Mouse (Mus musculus) megakaryocyte-erythroid progenitor cell, adult 5-6 weeks (primary cell): ENCODE data around the gene Olfr593. TPM values are rescaled to one million over a fixed set of nuclear protein-coding genes. Genes with fewer than 3 reads are reported as not detected.
"Not testable (repeated sequence)": the region's sequence is repeated elsewhere in the genome, so short reads cannot be mapped to it uniquely, and the experiment has no call there.

Source experiments
- ATAC-seq: replicated peaks from 2 replicates; pipeline ENCODE4 v1.8.0; 2016; ENCODE audit warnings: mild to moderate bottlenecking, inconsistent platforms; ENCODE audit not compliant: severe bottlenecking, poor library complexity, low FRiP score, low TSS enrichment
- total RNA-seq, 2 experiments: library from RNA; stranded (forward) in 1 of 2; stranded (reverse) in 1 of 2; fragments of 200-1000, 215-1000 nt in 1 of 2; fragments of >200 nt in 1 of 2; fragmentation: Nextera tagmentation in 1 of 2; gene quantifications; 2 replicates each; pipeline ENCODE4 v1.2.3; 2014 to 2017

Olfr593 gene
- total RNA-seq (2014; fragmentation: Nextera tagmentation) = not detected in 2 replicates
- not detected in 2 replicates for total RNA-seq (2017)

DNA sequence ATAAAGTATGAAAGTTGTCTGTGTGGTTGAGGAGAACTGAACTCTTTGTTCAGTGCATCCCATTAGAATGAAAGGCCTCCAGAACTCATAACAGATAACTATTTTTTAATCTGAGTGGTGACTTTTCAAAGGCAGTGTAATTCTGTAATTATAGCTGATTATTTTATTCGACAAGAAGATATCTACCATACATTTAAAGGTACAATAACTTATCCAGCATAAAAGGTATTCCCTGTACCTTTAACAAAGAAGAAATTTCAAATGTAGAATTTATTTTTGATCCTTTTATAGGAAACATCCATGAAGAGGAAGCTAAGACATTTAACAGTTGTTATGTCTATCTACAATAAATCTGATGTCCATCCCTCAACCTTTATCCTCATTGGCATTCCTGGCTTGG lies at the start of gene Olfr593:
Gene Olfr593, plus strand, starts transcription at position 301 of the 400 bp plus-strand sequence.
- ATAC-seq = no peak

DNA sequence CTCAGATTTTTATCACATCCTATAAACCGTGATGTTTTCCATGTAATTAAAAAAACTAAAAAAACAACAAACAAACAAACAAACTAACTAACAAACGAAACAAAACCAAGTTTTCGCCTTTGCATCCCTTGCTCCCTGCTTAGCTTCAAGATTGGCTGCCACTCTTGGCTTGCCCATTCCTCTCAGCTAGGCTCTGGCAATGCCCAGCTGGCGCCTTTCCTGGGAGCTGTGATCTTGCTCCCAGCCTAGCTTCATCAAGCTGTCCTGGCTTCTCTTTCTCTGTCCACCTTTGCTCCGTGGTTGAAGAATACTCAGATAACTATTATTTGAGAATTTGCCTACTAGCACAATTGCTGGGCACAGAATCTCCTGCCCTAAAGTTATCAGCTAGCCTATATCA lies 42.0 kb upstream of the Olfr593 start:
- ATAC-seq = no peak

DNA sequence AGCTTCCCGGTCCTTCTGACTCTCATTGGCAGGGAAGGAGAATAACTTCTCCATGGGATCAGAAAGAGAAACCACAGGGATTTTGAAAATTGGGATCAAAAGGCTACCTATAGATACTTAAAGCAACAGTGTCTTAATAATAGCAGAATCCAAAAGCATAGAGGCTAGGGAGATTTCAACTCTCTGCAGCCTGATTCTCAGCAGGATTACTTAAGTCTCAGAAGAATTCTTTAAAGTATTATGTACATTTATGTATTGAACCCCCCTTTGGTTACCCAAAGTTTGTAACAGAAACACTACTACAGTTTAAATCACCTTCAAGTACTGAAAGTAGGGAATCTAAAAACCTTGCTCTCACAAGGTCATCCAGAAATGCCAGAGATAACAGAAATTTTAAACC lies 33.4 kb upstream of the Olfr593 start, which contains the start of gene Olfr591:
Gene Olfr591, minus strand, starts transcription at position 101 of the 400 bp plus-strand sequence.
- ATAC-seq = no peak

DNA sequence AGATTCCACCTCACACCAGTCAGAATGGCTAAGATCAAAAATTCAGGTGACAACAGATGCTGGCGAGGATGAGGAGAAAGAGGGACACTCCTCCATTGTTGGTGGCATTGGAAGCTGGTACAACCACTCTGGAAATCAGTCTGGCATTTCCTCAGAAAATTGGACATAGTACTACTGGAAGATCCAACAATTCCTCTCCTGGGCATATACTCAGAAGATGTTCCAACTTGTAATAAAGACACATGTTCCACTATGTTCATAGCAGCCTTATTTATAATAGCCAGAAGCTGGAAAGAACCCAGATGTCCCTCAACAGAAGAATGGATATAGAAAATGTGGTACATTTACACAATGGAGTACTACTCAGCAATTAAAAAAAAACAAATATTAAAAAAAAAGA lies 27.2 kb upstream of the Olfr593 start, which contains the start of gene Olfr592:
Gene Olfr592, plus strand, starts transcription at position 301 of the 400 bp plus-strand sequence.
- ATAC-seq = not testable (repeated sequence)

DNA sequence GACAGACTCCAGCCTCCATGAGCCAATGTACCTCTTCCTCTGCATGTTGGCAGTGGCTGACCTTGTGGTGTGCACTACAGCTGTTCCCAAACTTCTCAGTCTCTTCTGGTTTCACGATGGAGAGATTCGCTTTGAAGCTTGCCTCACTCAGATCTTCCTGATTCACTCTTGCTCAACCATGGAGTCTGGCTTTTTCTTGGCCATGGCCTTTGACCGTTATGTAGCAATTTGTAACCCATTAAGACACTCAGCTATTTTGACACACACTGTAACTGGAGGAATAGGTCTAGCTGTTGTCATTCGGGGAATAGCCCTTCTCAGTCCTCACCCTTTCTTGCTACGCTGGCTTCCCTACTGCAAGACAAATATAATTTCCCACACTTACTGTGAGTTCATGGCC lies 388 bp downstream of the Olfr593 start:
- ATAC-seq = not testable (repeated sequence)

DNA sequence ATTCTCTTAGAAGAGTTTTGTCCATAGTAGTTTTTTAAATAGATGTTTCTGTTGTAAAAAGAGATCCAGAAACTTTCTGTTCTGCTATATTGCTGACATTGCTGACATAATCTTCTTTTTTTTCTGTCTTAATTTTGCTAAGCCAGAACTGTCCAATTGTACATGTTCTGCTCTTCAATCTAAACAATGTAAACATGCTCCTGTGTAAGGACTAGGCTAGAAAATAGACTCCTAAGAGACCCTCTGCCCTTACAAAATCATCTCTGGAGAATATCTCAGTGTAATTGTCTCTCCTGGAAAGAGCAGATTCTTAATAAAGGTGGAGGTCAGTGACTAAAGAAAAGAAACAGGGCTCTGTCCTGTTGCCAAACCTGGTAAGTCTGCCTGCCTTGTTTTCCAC lies 5.0 kb downstream of the Olfr593 start, which contains the start of gene Olfr594:
Gene Olfr594, plus strand, starts transcription at position 301 of the 400 bp plus-strand sequence.
- ATAC-seq = no peak

DNA sequence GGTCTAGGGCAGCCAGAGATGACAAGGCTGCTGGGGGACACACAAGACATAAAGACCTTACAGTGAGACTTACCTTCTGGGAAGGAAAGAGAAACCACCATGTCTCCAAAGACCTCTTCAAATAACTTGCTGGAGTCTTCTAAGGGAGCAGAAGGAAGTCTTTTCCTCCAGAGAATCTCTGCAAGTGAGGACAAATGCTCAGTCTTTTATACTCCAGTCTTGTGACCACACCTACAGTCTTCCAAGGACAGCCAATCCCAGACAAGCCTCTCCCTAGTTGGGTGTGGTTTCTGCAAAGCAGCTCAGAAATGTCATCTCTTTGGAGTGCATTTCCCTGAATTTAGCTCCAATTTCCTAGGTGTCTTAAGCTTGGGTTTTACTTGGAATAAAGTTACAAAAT lies 40.7 kb downstream of the Olfr593 start, which contains the start of gene Usp17ld:
Gene Usp17ld, minus strand, starts transcription at position 101 of the 400 bp plus-strand sequence.
- ATAC-seq = not testable (repeated sequence)

Other genes with a start within 250 kb of the Olfr593 start
- gene Olfr576, start 249.2 kb upstream of the Olfr593 start, total RNA-seq (2014; fragmentation: Nextera tagmentation) = not detected in 2 replicates
- gene Olfr576, start 249.2 kb upstream of the Olfr593 start, total RNA-seq (2017) = not detected in 2 replicates
- not detected in 2 replicates for gene Olfr577, start 235.9 kb upstream of the Olfr593 start, total RNA-seq (2014; fragmentation: Nextera tagmentation)
- gene Olfr577, start 235.9 kb upstream of the Olfr593 start, total RNA-seq (2017) = not detected in 2 replicates
- not detected in 2 replicates for gene Olfr578, start 222.5 kb upstream of the Olfr593 start, total RNA-seq (2014; fragmentation: Nextera tagmentation)
- gene Olfr578, start 222.5 kb upstream of the Olfr593 start, total RNA-seq (2017) = not detected in 2 replicates
- gene Olfr582, start 173.8 kb upstream of the Olfr593 start, total RNA-seq (2014; fragmentation: Nextera tagmentation) = not detected in 2 replicates
- gene Olfr582, start 173.8 kb upstream of the Olfr593 start, total RNA-seq (2017) = not detected in 2 replicates
- not detected in 2 replicates for gene Olfr583, start 160.6 kb upstream of the Olfr593 start, total RNA-seq (2014; fragmentation: Nextera tagmentation)
- not detected in 2 replicates for gene Olfr583, start 160.6 kb upstream of the Olfr593 start, total RNA-seq (2017)
- gene Olfr584, start 130.0 kb upstream of the Olfr593 start, total RNA-seq (2014; fragmentation: Nextera tagmentation) = not detected in 2 replicates
- not detected in 2 replicates for gene Olfr584, start 130.0 kb upstream of the Olfr593 start, total RNA-seq (2017)
- not detected in 2 replicates for gene Olfr585, start 114.1 kb upstream of the Olfr593 start, total RNA-seq (2014; fragmentation: Nextera tagmentation)
- not detected in 2 replicates for gene Olfr585, start 114.1 kb upstream of the Olfr593 start, total RNA-seq (2017)
- not detected in 2 replicates for gene Olfr586, start 86.2 kb upstream of the Olfr593 start, total RNA-seq (2014; fragmentation: Nextera tagmentation)
- not detected in 2 replicates for gene Olfr586, start 86.2 kb upstream of the Olfr593 start, total RNA-seq (2017)
- gene Olfr588-ps1, start 71.0 kb upstream of the Olfr593 start, total RNA-seq (2014; fragmentation: Nextera tagmentation) = not detected in 2 replicates
- gene Olfr588-ps1, start 71.0 kb upstream of the Olfr593 start, total RNA-seq (2017) = not detected in 2 replicates
- not detected in 2 replicates for gene Olfr589, start 55.5 kb upstream of the Olfr593 start, total RNA-seq (2014; fragmentation: Nextera tagmentation)
- not detected in 2 replicates for gene Olfr589, start 55.5 kb upstream of the Olfr593 start, total RNA-seq (2017)
- not detected in 2 replicates for gene Olfr591, start 33.5 kb upstream of the Olfr593 start, total RNA-seq (2014; fragmentation: Nextera tagmentation)
- not detected in 2 replicates for gene Olfr591, start 33.5 kb upstream of the Olfr593 start, total RNA-seq (2017)
- not detected in 2 replicates for gene Olfr592, start 27.1 kb upstream of the Olfr593 start, total RNA-seq (2014; fragmentation: Nextera tagmentation)
- gene Olfr592, start 27.1 kb upstream of the Olfr593 start, total RNA-seq (2017) = not detected in 2 replicates
- not detected in 2 replicates for gene Olfr594, start 5.1 kb downstream of the Olfr593 start, total RNA-seq (2014; fragmentation: Nextera tagmentation)
- gene Olfr594, start 5.1 kb downstream of the Olfr593 start, total RNA-seq (2017) = not detected in 2 replicates
- gene Usp17ld, start 40.6 kb downstream of the Olfr593 start, total RNA-seq (2014; fragmentation: Nextera tagmentation) = not detected in 2 replicates
- not detected in 2 replicates for gene Usp17ld, start 40.6 kb downstream of the Olfr593 start, total RNA-seq (2017)
- gene Olfr596, start 93.8 kb downstream of the Olfr593 start, total RNA-seq (2014; fragmentation: Nextera tagmentation) = not detected in 2 replicates
- gene Olfr596, start 93.8 kb downstream of the Olfr593 start, total RNA-seq (2017) = not detected in 2 replicates
- not detected in 2 replicates for gene Olfr597, start 104.5 kb downstream of the Olfr593 start, total RNA-seq (2014; fragmentation: Nextera tagmentation)
- not detected in 2 replicates for gene Olfr597, start 104.5 kb downstream of the Olfr593 start, total RNA-seq (2017)
- gene Olfr598, start 111.7 kb downstream of the Olfr593 start, total RNA-seq (2014; fragmentation: Nextera tagmentation) = not detected in 2 replicates
- not detected in 2 replicates for gene Olfr598, start 111.7 kb downstream of the Olfr593 start, total RNA-seq (2017)
- not detected in 2 replicates for gene Olfr599, start 124.1 kb downstream of the Olfr593 start, total RNA-seq (2014; fragmentation: Nextera tagmentation)
- gene Olfr599, start 124.1 kb downstream of the Olfr593 start, total RNA-seq (2017) = not detected in 2 replicates
- not detected in 2 replicates for gene Olfr600, start 137.8 kb downstream of the Olfr593 start, total RNA-seq (2014; fragmentation: Nextera tagmentation)
- not detected in 2 replicates for gene Olfr600, start 137.8 kb downstream of the Olfr593 start, total RNA-seq (2017)
- not detected in 2 replicates for gene Olfr601, start 150.8 kb downstream of the Olfr593 start, total RNA-seq (2014; fragmentation: Nextera tagmentation)
- not detected in 2 replicates for gene Olfr601, start 150.8 kb downstream of the Olfr593 start, total RNA-seq (2017)
- gene Olfr603, start 174.3 kb downstream of the Olfr593 start, total RNA-seq (2014; fragmentation: Nextera tagmentation) = not detected in 2 replicates
- gene Olfr603, start 174.3 kb downstream of the Olfr593 start, total RNA-seq (2017) = not detected in 2 replicates
- not detected in 2 replicates for gene Usp17lc, start 203.2 kb downstream of the Olfr593 start, total RNA-seq (2014; fragmentation: Nextera tagmentation)
- gene Usp17lc, start 203.2 kb downstream of the Olfr593 start, total RNA-seq (2017) = not detected in 2 replicates
- gene Olfr605, start 233.6 kb downstream of the Olfr593 start, total RNA-seq (2014; fragmentation: Nextera tagmentation) = not detected in 2 replicates
- not detected in 2 replicates for gene Olfr605, start 233.6 kb downstream of the Olfr593 start, total RNA-seq (2017)
- gene Olfr606, start 237.2 kb downstream of the Olfr593 start, total RNA-seq (2014; fragmentation: Nextera tagmentation) = not detected in 2 replicates
- gene Olfr606, start 237.2 kb downstream of the Olfr593 start, total RNA-seq (2017) = not detected in 2 replicates